Mouse (Mus musculus) heart, adult 9 months (tissue): Measurements from ENCODE around the gene Ccnl1.
A peak's percentile ranks its signal among the peaks of the same experiment; 100 is the strongest.

ENCODE experiments used
- DNase-seq, 2 experiments: peaks; one replicate each; pipeline ENCODE4 v3.0.0; 2022; ENCODE audit warnings: low spot score in 2 of 2

Ccnl1 gene

GRCm38 (mm10) chr3:65927101-65927501, 30.9 kb downstream of the Ccnl1 start:
- DNase-seq, result no peak

- no peak for DNase-seq
Observed at GRCm38 (mm10) chr3:65926426-65926825, 31.6 kb downstream of the Ccnl1 start.

- DNase-seq, result no peak
Observed at GRCm38 (mm10) chr3:65925058-65925740, 32.9 kb downstream of the Ccnl1 start.

- peak; percentile 42 to 61 for DNase-seq
Observed at GRCm38 (mm10) chr3:65922420-65922819, 35.6 kb downstream of the Ccnl1 start.

GRCm38 (mm10) chr3:65921671-65922070, 36.4 kb downstream of the Ccnl1 start:
- no peak for DNase-seq

- DNase-seq, result no peak
Observed at GRCm38 (mm10) chr3:65919016-65919415, 39.0 kb downstream of the Ccnl1 start.

- DNase-seq, result no peak
Observed at GRCm38 (mm10) chr3:65912928-65913327, 45.1 kb downstream of the Ccnl1 start.

- no peak for DNase-seq
Observed at GRCm38 (mm10) chr3:65912217-65912616, 45.8 kb downstream of the Ccnl1 start.

GRCm38 (mm10) chr3:65911265-65911664, 46.8 kb downstream of the Ccnl1 start:
- DNase-seq, result no peak

- no peak for DNase-seq
Observed at GRCm38 (mm10) chr3:65909454-65909853, 48.6 kb downstream of the Ccnl1 start.

GRCm38 (mm10) chr3:65907536-65907935, 50.5 kb downstream of the Ccnl1 start:
- no peak for DNase-seq

GRCm38 (mm10) chr3:65905281-65906169, 52.5 kb downstream of the Ccnl1 start:
- DNase-seq, result peak; percentile 66

GRCm38 (mm10) chr3:65904711-65905110, 53.3 kb downstream of the Ccnl1 start:
- peak; percentile 50 to 58 for DNase-seq

- DNase-seq, result no peak
Observed at GRCm38 (mm10) chr3:65904106-65904505, 53.9 kb downstream of the Ccnl1 start.

GRCm38 (mm10) chr3:65898598-65899278, 59.3 kb downstream of the Ccnl1 start:
- DNase-seq, result no peak

- peak; percentile 28 to 30 for DNase-seq
Observed at GRCm38 (mm10) chr3:65897233-65897993, 60.6 kb downstream of the Ccnl1 start.
